Mouse (Mus musculus): ENCODE measurements around the gene 4921504E06Rik. TPM values are rescaled to one million over a fixed set of nuclear protein-coding genes. Genes with fewer than 3 reads are reported as not detected.

4921504E06Rik gene
- total RNA-seq, 2 experiments from 2014 or later: not detected

DNA sequence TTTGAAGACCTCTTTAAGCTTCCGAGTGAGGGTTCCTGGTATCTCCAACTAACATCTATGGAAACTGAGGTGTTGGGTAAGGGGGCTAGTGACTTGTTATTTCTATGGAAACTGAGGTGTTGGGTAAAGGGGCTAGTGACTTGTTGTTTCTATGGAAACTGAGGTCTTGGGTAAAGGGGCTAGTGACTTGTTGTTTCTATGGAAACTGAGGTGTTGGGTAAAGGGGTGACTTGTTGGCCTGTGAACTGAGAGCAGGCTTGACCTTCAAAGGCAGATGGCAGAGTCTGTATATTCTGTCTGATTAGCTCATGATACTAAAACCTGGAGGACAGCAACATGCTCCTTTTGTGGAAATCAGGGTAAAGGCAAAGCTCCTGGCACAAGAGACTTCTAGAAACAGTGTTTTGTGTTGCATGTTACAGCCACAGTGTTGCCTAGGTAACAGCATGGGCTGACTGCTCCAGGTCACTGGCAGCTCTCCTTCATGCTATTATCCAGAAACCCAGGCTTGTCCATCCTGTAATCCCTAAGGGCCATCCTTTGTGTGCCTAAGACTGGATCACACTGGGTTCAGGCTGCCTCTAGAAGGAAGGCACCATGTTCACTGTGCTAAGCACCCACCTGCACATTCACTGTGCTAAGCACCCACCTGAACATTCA is 133.9 kb downstream of the 4921504E06Rik start:
- no peak for DNase-seq

GRCm38 (mm10) chr2:19416066-19416465 is 137.6 kb downstream of the 4921504E06Rik start:
- DNase-seq: no peak

GRCm38 (mm10) chr2:19415063-19415521 is 138.6 kb downstream of the 4921504E06Rik start:
- peak in 1 of 2 experiments; percentile 41 for DNase-seq

DNA sequence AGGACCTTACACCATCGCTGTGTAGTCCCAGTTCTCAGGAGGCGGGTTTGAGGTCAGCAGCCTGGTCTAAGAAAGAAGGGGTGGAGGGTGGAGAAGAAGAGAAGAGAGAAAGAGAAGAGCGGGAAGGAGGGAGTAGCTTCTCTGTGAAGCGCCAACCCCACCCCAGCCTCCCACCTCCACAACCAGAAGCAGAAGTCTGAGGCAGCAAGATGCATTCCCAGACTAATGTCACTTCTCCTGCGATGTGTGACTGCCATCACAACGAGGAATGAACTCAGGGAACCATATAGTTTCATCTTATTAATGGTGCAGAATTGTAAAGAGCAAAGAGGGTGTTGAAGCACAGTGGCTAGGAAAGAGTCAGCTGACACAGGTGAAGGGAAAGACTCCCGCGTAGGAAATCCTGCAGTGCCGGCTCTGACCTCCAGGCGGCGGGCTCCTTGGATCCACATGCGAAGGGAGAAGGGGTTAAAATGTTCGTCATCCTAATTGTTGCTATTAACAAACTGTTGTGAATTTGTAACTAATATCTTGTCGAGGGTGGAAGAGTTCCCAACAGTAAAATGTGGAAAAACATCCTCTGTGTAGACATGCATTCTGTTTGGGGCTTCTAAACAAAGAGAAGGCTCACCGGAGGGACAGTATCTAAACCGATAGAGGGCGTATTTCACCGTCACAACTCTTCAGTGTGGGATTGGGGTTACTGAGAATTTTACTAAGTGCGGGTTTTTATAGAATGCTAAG is 139.3 kb downstream of the 4921504E06Rik start:
- DNase-seq: peak; percentile 47 to 68

Other genes starting within 250 kb of the 4921504E06Rik start
- gene Msrb2, start 182.5 kb downstream of the 4921504E06Rik start, total RNA-seq (2021): 10 to 100 TPM; 24.0 to 32.7 TPM
- gene Ptf1a, start 108.3 kb downstream of the 4921504E06Rik start, total RNA-seq (2021): not detected
- gene Otud1, start 103.8 kb upstream of the 4921504E06Rik start, total RNA-seq (2021): 1 to 10 TPM; 6.6 to 8.2 TPM

All from adrenal gland, postnatal 36 days (tissue).